Mouse (Mus musculus) liver, adult 2 months (tissue): ENCODE data around the gene Zfp36.

Experiments used
- CTCF ChIP-seq: fragments of 200-500 bp; IDR thresholded peaks from 2 replicates; pipeline ENCODE4 v1.5.1; 2011; ENCODE audit warnings: low read depth, low read length, control low read depth
- POLR2A ChIP-seq: fragments of 200-500 bp; IDR thresholded peaks from 2 replicates; pipeline ENCODE4 v1.6.1; 2011; ENCODE audit warnings: low read length, control low read depth; ENCODE audit not compliant: insufficient read depth; ENCODE audit errors: extremely low read depth

- TF ChIP-seq POLR2A (no peak), CTCF (no peak)
Measured at GRCm38 (mm10) chr7:28354596-28354995, 25.5 kb downstream of the Zfp36 start.
